In the genomic region with DNA sequence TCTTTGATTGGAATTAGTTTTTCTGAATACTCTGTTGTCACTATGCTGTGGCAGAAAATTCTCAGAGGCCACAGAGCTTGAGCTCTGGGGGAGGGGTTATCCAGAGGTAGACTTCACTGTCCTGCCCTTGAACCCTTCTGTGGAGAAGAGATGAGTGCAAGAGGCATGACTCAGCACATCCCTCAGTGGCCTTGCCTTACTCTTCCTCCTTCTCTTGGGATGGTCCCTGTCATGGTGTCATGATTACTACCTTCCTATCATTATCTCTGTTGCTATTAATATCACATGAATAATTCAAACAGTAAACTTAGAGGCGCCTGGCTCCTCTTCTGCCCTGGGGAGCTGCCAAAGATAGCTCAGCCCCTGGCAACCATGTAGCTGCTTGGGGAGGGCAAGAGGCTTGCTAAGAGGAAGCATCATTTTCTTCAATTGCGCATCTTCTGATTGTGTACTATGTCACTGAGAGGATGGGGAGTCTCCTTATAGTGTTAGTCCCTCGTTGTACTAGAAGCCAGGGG, we compare ENCODE assay signal across 18 mouse cellular contexts.
A peak's percentile ranks its signal among the peaks of the same experiment; 100 is the strongest.
DNase-seq lines count a peak whose midpoint lies in the region; ATAC-seq and TF ChIP-seq lines count a peak whose summit lies in the region.
"Had no signal": no experiment of that assay in that cellular context is flagged by ENCODE, and none has a peak within 500 bp of the region (broad histone marks: within the 10 kb centered on the region; RNA-seq: fewer than 3 reads in every experiment).

No protein-coding gene starts in this region.

- H3K4me3 ChIP-seq in hindbrain, embryonic 14.5 days (replicated peaks; ENCODE audit: low read length) = no peak overlapping the region
- no peak overlapping the region for H3K4me3 ChIP-seq in hindbrain, postnatal 0 days (ENCODE audit: low read length)
- H3K4me3 ChIP-seq: embryonic facial prominence, embryonic 13.5 days; hindbrain, embryonic 13.5 days; limb, embryonic 12.5 days; midbrain, embryonic 15.5 days had no signal

- 70% methylated on average over 3 of the region's 3 CpGs for WGBS in hindbrain, embryonic 14.5 days
- 62% methylated on average over 3 of the region's 3 CpGs for WGBS in hindbrain, postnatal 0 days

- H3K9me3 ChIP-seq in hindbrain, embryonic 14.5 days (ENCODE audit: control insufficient read depth, low read length) = no peaks in the 10 kb centered on the region
- H3K9me3 ChIP-seq in hindbrain, postnatal 0 days (ENCODE audit: low read length) = no peaks in the 10 kb centered on the region
- H3K9me3 ChIP-seq: embryonic facial prominence, embryonic 13.5 days; hindbrain, embryonic 13.5 days; limb, embryonic 12.5 days; midbrain, embryonic 15.5 days had no signal

- TF ChIP-seq POLR2A in brain, embryonic 14.5 days (IDR thresholded peaks at IDR 0.05; ENCODE audit: borderline replicate concordance, extremely low read depth, insufficient read depth, insufficient read length, poor library complexity, severe bottlenecking) = no peak

- no peaks in the 10 kb centered on the region for H3K27me3 ChIP-seq in hindbrain, embryonic 14.5 days (ENCODE audit: control insufficient read depth, insufficient read depth, low read length)
- no peaks in the 10 kb centered on the region for H3K27me3 ChIP-seq in hindbrain, postnatal 0 days (ENCODE audit: insufficient read depth, low read length)
- H3K27me3 ChIP-seq: embryonic facial prominence, embryonic 13.5 days; hindbrain, embryonic 13.5 days; limb, embryonic 12.5 days; midbrain, embryonic 15.5 days had no signal

- intact Hi-C loops in heart, postnatal 14 days (cut with DNase I) = no loop called here

- no peak for TF ChIP-seq CTCF in hindbrain, postnatal 0 days (IDR thresholded peaks at IDR 0.05; ENCODE audit: low read depth)
- TF ChIP-seq CTCF in brain, embryonic 14.5 days (IDR thresholded peaks at IDR 0.05; ENCODE audit: borderline replicate concordance, extremely low read depth, insufficient read depth, insufficient read length) = no peak

- H3K36me3 ChIP-seq in hindbrain, embryonic 14.5 days (replicated peaks; ENCODE audit: control insufficient read depth, insufficient read depth) = no peaks in the 10 kb centered on the region
- H3K36me3 ChIP-seq in hindbrain, postnatal 0 days (ENCODE audit: insufficient read depth, low read length) = no peaks in the 10 kb centered on the region
- H3K36me3 ChIP-seq: embryonic facial prominence, embryonic 13.5 days; hindbrain, embryonic 13.5 days; limb, embryonic 12.5 days; midbrain, embryonic 15.5 days had no signal

- H3K9ac ChIP-seq in hindbrain, embryonic 14.5 days = no peak overlapping the region
- no peak overlapping the region for H3K9ac ChIP-seq in hindbrain, postnatal 0 days (replicated peaks; ENCODE audit: low read length)
- H3K9ac ChIP-seq: embryonic facial prominence, embryonic 13.5 days; hindbrain, embryonic 13.5 days; limb, embryonic 12.5 days; midbrain, embryonic 15.5 days had no signal

- H3K4me1 ChIP-seq in hindbrain, embryonic 14.5 days (replicated peaks; ENCODE audit: control insufficient read depth, insufficient read depth, low read length) = no peaks in the 10 kb centered on the region
- H3K4me1 ChIP-seq in hindbrain, postnatal 0 days (ENCODE audit: insufficient read depth, low read length) = no peaks in the 10 kb centered on the region
- H3K4me1 ChIP-seq: embryonic facial prominence, embryonic 13.5 days; hindbrain, embryonic 13.5 days; limb, embryonic 12.5 days; midbrain, embryonic 15.5 days had no signal

- H3K27ac ChIP-seq in hindbrain, embryonic 14.5 days = no peak overlapping the region
- no peak overlapping the region for H3K27ac ChIP-seq in hindbrain, postnatal 0 days
- H3K27ac ChIP-seq: embryonic facial prominence, embryonic 13.5 days; hindbrain, embryonic 13.5 days; limb, embryonic 12.5 days; midbrain, embryonic 15.5 days had no signal

- H3K4me2 ChIP-seq in hindbrain, embryonic 14.5 days (replicated peaks) = no peak overlapping the region
- H3K4me2 ChIP-seq in hindbrain, postnatal 0 days (ENCODE audit: low read depth, low read length) = no peak overlapping the region
- H3K4me2 ChIP-seq: embryonic facial prominence, embryonic 13.5 days; hindbrain, embryonic 13.5 days; limb, embryonic 12.5 days; midbrain, embryonic 15.5 days had no signal

- ATAC-seq in hindbrain, embryonic 14.5 days (ENCODE audit: low FRiP score) = no peak
- ATAC-seq in hindbrain, postnatal 0 days = no peak
- ATAC-seq in megakaryocyte, adult 5-6 weeks (ENCODE audit: poor library complexity, severe bottlenecking) = no peak
- ATAC-seq: forebrain, embryonic 14.5 days; midbrain, embryonic 15.5 days had no signal

- peak; percentile 50 for DNase-seq in adrenal gland, adult 2 months
- DNase-seq in adrenal gland, postnatal 14 days = no peak
- peak; percentile 22 for DNase-seq in hindbrain, embryonic 14.5 days (ENCODE audit: low spot score)
- no peak for DNase-seq in hindbrain, postnatal 0 days (ENCODE audit: low spot score)
- peak; percentile 6 for DNase-seq in brain, embryonic 14.5 days (ENCODE audit: low read depth)
- peak; percentile 11 to 21 for DNase-seq in heart, postnatal 14 days
- no peak for DNase-seq in testis, postnatal 14 days (ENCODE audit: low spot score)
- DNase-seq: cerebellum, adult 9-11 months; kidney, adult 11 months; kidney, postnatal 4 days; layer of hippocampus, postnatal 36 days; lung, postnatal 4 days had no signal

Comparison
In these comparisons a context has a peak if more than half of its experiments do, and no peak if none do; other contexts are left out.
1. DNase-seq: peak in adrenal gland, adult 2 months (single experiment), hindbrain, embryonic 14.5 days (single experiment), brain, embryonic 14.5 days (single experiment) and heart, postnatal 14 days (2 of 2); none in adrenal gland, postnatal 14 days (single experiment), hindbrain, postnatal 0 days (single experiment) and testis, postnatal 14 days (single experiment).